8 mouse cellular contexts compared by ENCODE assay signal in the genomic region with DNA sequence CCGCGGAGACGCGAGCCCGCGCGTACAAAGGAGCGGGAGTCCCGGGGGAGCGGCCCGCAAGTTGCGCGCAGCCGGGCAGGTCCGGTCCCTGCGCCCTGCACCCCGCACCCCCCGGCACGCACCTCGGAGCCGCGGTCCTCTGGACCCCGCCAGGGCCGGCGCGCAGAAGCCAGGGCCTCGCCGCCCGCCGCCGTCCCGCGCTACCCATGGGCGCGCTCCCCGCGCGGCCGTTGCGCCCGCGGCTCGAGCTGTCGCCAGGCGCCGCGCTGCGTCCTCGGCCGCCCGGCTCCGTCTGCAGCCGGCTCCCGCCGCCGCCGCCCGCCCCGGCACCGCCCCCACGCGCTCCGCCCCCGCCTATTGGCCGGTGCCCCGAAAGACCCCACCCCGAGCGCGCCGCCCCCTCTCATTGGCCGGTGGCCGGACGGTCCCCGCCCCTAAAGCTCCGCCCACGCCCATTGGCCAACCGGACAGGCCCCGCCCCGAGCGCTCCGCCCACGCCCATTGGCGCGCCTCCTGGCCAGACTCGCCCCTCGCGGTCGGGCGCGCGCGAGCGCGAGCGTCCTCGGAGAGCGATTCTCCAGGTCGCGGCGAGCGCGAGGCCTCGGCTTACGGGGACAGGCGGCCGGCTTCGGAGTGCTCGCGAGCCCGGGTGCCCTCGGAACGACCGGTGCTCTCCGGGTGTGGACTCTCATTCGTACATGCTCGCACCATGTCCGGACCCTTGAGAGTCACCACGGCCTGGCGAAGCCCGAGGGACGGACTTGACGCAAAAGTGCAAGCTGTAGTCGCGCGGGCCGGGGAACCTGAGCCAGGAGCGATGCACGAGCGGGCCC. TPM values are rescaled to one million over a fixed set of nuclear protein-coding genes. Genes with fewer than 3 reads are reported as not detected.
A peak's percentile ranks its signal among the peaks of the same experiment; 100 is the strongest.
DNase-seq lines count a peak whose midpoint lies in the region; ATAC-seq and TF ChIP-seq lines count a peak whose summit lies in the region.

A gene (minus strand): TSS at position 276 of the 833 bp plus-strand sequence.

- ATAC-seq in embryonic facial prominence, embryonic 14.5 days (ENCODE audit: low read depth), result peak; percentile 92
- ATAC-seq in limb, embryonic 13.5 days (ENCODE audit: low FRiP score, low read depth), result peak; percentile 89
- peak; percentile 92 for ATAC-seq in midbrain, embryonic 15.5 days (replicated peaks)

- WGBS in bone marrow, adult 2 months, result under 1% methylated on average over 129 of the region's 129 CpGs
- WGBS in embryonic facial prominence, embryonic 14.5 days, result 1% methylated on average over 32 of the region's 129 CpGs
- under 1% methylated on average over 76 of the region's 129 CpGs for WGBS in limb, embryonic 13.5 days
- WGBS in midbrain, embryonic 15.5 days, result under 1% methylated on average over 117 of the region's 129 CpGs

- no peaks in the 10 kb centered on the region for H3K27me3 ChIP-seq in embryonic facial prominence, embryonic 14.5 days (replicated peaks; ENCODE audit: control insufficient read depth, insufficient read depth, low read length)
- H3K27me3 ChIP-seq in limb, embryonic 13.5 days, result 0 out of 2 replicates have a peak, but pooled peaks cover 16% of the 10 kb centered on the region
- no peaks in the 10 kb centered on the region for H3K27me3 ChIP-seq in midbrain, embryonic 15.5 days (replicated peaks)

- no peaks in the 10 kb centered on the region for H3K36me3 ChIP-seq in embryonic facial prominence, embryonic 14.5 days (ENCODE audit: control insufficient read depth, insufficient read depth, low read length)
- H3K36me3 ChIP-seq in limb, embryonic 13.5 days, result no peaks in the 10 kb centered on the region
- H3K36me3 ChIP-seq in midbrain, embryonic 15.5 days (replicated peaks), result no peaks in the 10 kb centered on the region

- peak within 1 kb of the TSS; percentile 88 for H3K4me3 ChIP-seq in bone marrow, adult 2 months (replicated peaks; ENCODE audit: control insufficient read depth, low read depth, low read length)
- peak within 1 kb of the TSS; percentile 72 for H3K4me3 ChIP-seq in embryonic facial prominence, embryonic 14.5 days (ENCODE audit: low read depth, low read length)
- H3K4me3 ChIP-seq in limb, embryonic 13.5 days, result peak within 1 kb of the TSS; percentile 65
- H3K4me3 ChIP-seq in midbrain, embryonic 15.5 days, result peak within 1 kb of the TSS; percentile 63

- TF ChIP-seq CTCF in bone marrow, adult 2 months (IDR thresholded peaks at IDR 0.05; ENCODE audit: control insufficient read depth, insufficient read depth, low read length), result no peak

- peak within 1 kb of the TSS; percentile 83 for H3K27ac ChIP-seq in bone marrow, adult 2 months (ENCODE audit: control insufficient read depth, insufficient read depth, low read depth, low read length, poor library complexity)
- H3K27ac ChIP-seq in embryonic facial prominence, embryonic 14.5 days (replicated peaks; ENCODE audit: low read depth, low read length), result peak within 1 kb of the TSS; percentile 64
- peak within 1 kb of the TSS; percentile 23; the same call in 1 of the 2 replicates for H3K27ac ChIP-seq in limb, embryonic 13.5 days
- H3K27ac ChIP-seq in midbrain, embryonic 15.5 days, result peak within 1 kb of the TSS; percentile 73

- H3K9me3 ChIP-seq in embryonic facial prominence, embryonic 14.5 days (ENCODE audit: control insufficient read depth, low read length), result no peaks in the 10 kb centered on the region
- 0 out of 2 replicates have a peak, but pooled peaks cover 3% of the 10 kb centered on the region for H3K9me3 ChIP-seq in limb, embryonic 13.5 days
- no peaks in the 10 kb centered on the region for H3K9me3 ChIP-seq in midbrain, embryonic 15.5 days

- H3K4me1 ChIP-seq in bone marrow, adult 2 months (ENCODE audit: control insufficient read depth, insufficient read depth, low read length), result no peaks in the 10 kb centered on the region
- peaks cover 10% of the 10 kb centered on the region for H3K4me1 ChIP-seq in embryonic facial prominence, embryonic 14.5 days (ENCODE audit: control insufficient read depth, insufficient read depth, low read length)
- H3K4me1 ChIP-seq in limb, embryonic 13.5 days, result peaks cover 39% of the 10 kb centered on the region
- H3K4me1 ChIP-seq in midbrain, embryonic 15.5 days, result peaks cover 33% of the 10 kb centered on the region

- peak; percentile 35; the same call in 1 of the 2 replicates for TF ChIP-seq POLR2A in bone marrow, adult 2 months (IDR thresholded peaks at IDR 0.05; ENCODE audit: borderline replicate concordance, control insufficient read depth, low read depth, low read length)

- peak; percentile 74 for DNase-seq in 3134 (ENCODE audit: extremely low read depth, insufficient read length, low spot score)
- DNase-seq in embryonic facial prominence, embryonic 14.5 days (ENCODE audit: low spot score), result peak; percentile 97
- DNase-seq in heart, adult 8-10 months (ENCODE audit: low spot score), result peak; percentile 95
- peak; percentile 95 to 97 for DNase-seq in kidney, adult 8-10 months
- DNase-seq in spleen, adult 18-20 months, result peak; percentile 99 to 100

- H3K4me2 ChIP-seq in embryonic facial prominence, embryonic 14.5 days (ENCODE audit: low read depth, low read length), result peak within 1 kb of the TSS; percentile 92
- peak within 1 kb of the TSS; percentile 94 for H3K4me2 ChIP-seq in limb, embryonic 13.5 days (replicated peaks)
- peak within 1 kb of the TSS; percentile 83 for H3K4me2 ChIP-seq in midbrain, embryonic 15.5 days

- H3K9ac ChIP-seq in embryonic facial prominence, embryonic 14.5 days (ENCODE audit: low read depth, low read length), result peak within 1 kb of the TSS; percentile 79
- H3K9ac ChIP-seq in limb, embryonic 13.5 days, result peak within 1 kb of the TSS; percentile 77
- peak within 1 kb of the TSS; percentile 76 for H3K9ac ChIP-seq in midbrain, embryonic 15.5 days

RNA-seq across cellular contexts. Expression of the gene that starts here (rescaled TPM):
- 2.4 and 6.7 TPM in 2 replicates for polyA plus RNA-seq in bone marrow, adult 2 months (2011; ENCODE audit: insufficient read depth, insufficient read length, low replicate concordance, missing spikeins)
- 10.0 and 11.0 TPM in 2 replicates for polyA plus RNA-seq in embryonic facial prominence, embryonic 14.5 days (2014; fragmentation: Nextera tagmentation; extraction: Ambion mirVana)
- total RNA-seq in heart, adult 8-10 months (2022), result 10 to 100 TPM; 41.6 to 49.5 (median 44.5) TPM
- polyA plus RNA-seq in limb, embryonic 13.5 days (2015; fragmentation: Nextera tagmentation; extraction: Ambion mirVana), result 12.9 and 17.2 TPM in 2 replicates
- polyA plus RNA-seq in midbrain, embryonic 15.5 days (2015; fragmentation: Nextera tagmentation; extraction: Ambion mirVana), result 28.2 and 28.7 TPM in 2 replicates

Comparison
In these comparisons a context has a peak if more than half of its experiments do, and no peak if none do; other contexts are left out.
1. Peak in every context shown above with its lines: DNase-seq, ATAC-seq, H3K4me3 ChIP-seq and H3K27ac ChIP-seq.
2. H3K27ac ChIP-seq: peak in every context shown above with its lines; median percentile 83 in bone marrow, adult 2 months; 73 in midbrain, embryonic 15.5 days; 64 in embryonic facial prominence, embryonic 14.5 days; 23 in limb, embryonic 13.5 days.